Comparison of ENCODE assay signal across 1 mouse cellular context in the genomic region with DNA sequence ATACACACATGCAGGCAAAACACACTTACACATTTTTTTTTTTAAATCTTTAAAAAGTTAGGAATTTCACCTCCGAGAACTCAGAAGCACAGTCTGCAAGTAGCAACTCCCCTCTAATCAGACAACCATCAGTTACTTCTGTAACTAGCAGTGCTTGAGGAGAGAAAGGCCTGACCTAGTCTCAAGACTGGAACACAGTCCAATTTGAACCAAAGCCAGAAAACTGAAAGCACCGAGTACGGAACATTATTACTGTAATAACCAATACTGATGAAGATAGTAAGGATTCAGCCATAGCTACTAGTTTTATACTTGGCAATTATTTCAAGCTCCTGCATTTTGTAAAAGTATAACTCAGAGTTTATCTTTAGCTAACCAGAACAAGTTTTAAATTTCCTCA.
TF ChIP-seq lines count a peak whose summit lies in the region.

No protein-coding gene starts in this region.

TF ChIP-seq in MEL, 35 proteins besides CTCF, POLR2A, EP300 and RAD21 (continued from another document):
- no peak for TF ChIP-seq NRF1 (IDR thresholded peaks at IDR 0.05; ENCODE audit: insufficient read depth, low read depth, low read length, poor library complexity, severe bottlenecking)
- TF ChIP-seq USF2 (IDR thresholded peaks at IDR 0.05; ENCODE audit: borderline replicate concordance in 1 of 2, insufficient read depth in 1 of 2, low read depth in 1 of 2, low read length in 2 of 2): no peak
- TF ChIP-seq SIN3A (IDR thresholded peaks at IDR 0.05; ENCODE audit: low read length): no peak
- TF ChIP-seq ZNF384 (IDR thresholded peaks at IDR 0.05; ENCODE audit: low read depth, low read length): no peak
